Mouse (Mus musculus): ENCODE data around the gene Rnase1.

DNA sequence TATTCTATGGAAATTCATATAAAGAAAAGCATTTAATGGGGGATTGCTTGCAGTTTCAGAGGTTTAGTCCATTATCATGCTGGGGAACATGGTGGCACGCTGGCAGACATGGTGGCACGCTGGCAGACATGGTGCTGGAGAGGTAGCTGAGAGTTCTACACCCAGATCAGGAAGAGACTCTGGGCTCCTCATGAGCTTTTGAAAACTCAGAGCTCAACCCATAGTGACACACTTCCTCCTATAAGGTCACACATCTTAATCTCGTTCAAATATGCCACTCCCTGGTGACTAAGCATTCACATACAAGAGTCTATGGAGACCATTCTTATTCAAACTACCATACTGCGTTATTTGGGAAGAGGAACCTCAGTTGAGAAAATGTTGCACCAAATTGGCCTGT is 14.2 kb downstream of the Rnase1 start:
- TF ChIP-seq EP300 (IDR thresholded peaks at IDR 0.05), result no peak
- no peak for TF ChIP-seq CTCF (IDR thresholded peaks at IDR 0.05)

Measured in lung, postnatal 0 days (tissue).